Mouse (Mus musculus) limb, embryonic 12.5 days (tissue): ENCODE measurements at regions not wholly inside any gene's neighbourhood (a gene's known extent, or its start where the extent isn't known, plus 50 kb on each side); places are given as distances from the start of the nearest gene placed in this dataset.

Source experiments
- ATAC-seq: fragments of 200-750 bp; cut with Nextera tagmentation; 2 replicates; pipeline ENCODE4 v1.8.0; 2017; ENCODE audit warnings: low read depth, moderate TSS enrichment; ENCODE audit not compliant: insufficient number of reproducible peaks, insufficient read depth, low FRiP score, low TSS enrichment
- H3K27ac ChIP-seq: fragments of 300-500 bp; sonication (generic); 2 replicates; pipeline ENCODE4 v1.5.1; 2016; ENCODE audit warnings: mild to moderate bottlenecking, moderate library complexity
- H3K27me3 ChIP-seq: fragments of 300-500 bp; sonication (generic); 2 replicates; pipeline ENCODE4 v1.6.1; 2016; ENCODE audit warnings: mild to moderate bottlenecking, moderate library complexity
- H3K36me3 ChIP-seq: fragments of 300-500 bp; sonication (generic); 2 replicates; pipeline ENCODE4 v1.6.1; 2016; ENCODE audit warnings: mild to moderate bottlenecking, moderate library complexity
- H3K4me1 ChIP-seq: fragments of 300-500 bp; sonication (generic); replicated peaks from 2 replicates; pipeline ENCODE4 v1.6.1; 2016
- H3K4me2 ChIP-seq: fragments of 300-500 bp; sonication (generic); 2 replicates; pipeline ENCODE4 v1.6.1; 2016; ENCODE audit warnings: mild to moderate bottlenecking, moderate library complexity
- H3K4me3 ChIP-seq: fragments of 300-500 bp; sonication (generic); replicated peaks from 2 replicates; pipeline ENCODE4 v1.5.1; 2016; ENCODE audit warnings: mild to moderate bottlenecking
- H3K9ac ChIP-seq: fragments of 300-500 bp; sonication (generic); replicated peaks from 2 replicates; pipeline ENCODE4 v1.6.1; 2016; ENCODE audit warnings: mild to moderate bottlenecking, moderate library complexity
- H3K9me3 ChIP-seq: fragments of 300-500 bp; sonication (generic); 2 replicates; pipeline ENCODE4 v1.6.1; 2016; ENCODE audit warnings: mild to moderate bottlenecking, moderate library complexity
- WGBS: fragments of 180-500 bp; shearing (Covaris S2); methylation state at CpG from one replicate; pipeline ENCODE4 v1.1.7; 2016; 5-methylcytosine and 5-hydroxymethylcytosine counted together

GRCm38 (mm10) chr16:64145687-64146535 lies 281.9 kb upstream of the Epha3 start:
- H3K27ac ChIP-seq, result no peak overlapping the region
- H3K4me2 ChIP-seq, result no peak overlapping the region
- 13% methylated on average over 14 of the region's 14 CpGs for WGBS
- peak; percentile 66; the same call in 1 of the 2 replicates for ATAC-seq
- H3K9me3 ChIP-seq, result no peaks in the 10 kb centered on the region
- no peaks in the 10 kb centered on the region for H3K36me3 ChIP-seq
- H3K27me3 ChIP-seq, result no peaks in the 10 kb centered on the region
- H3K4me3 ChIP-seq, result no peak overlapping the region
- no peak overlapping the region for H3K9ac ChIP-seq
- peaks cover 17% of the 10 kb centered on the region for H3K4me1 ChIP-seq
